In the genomic region with DNA sequence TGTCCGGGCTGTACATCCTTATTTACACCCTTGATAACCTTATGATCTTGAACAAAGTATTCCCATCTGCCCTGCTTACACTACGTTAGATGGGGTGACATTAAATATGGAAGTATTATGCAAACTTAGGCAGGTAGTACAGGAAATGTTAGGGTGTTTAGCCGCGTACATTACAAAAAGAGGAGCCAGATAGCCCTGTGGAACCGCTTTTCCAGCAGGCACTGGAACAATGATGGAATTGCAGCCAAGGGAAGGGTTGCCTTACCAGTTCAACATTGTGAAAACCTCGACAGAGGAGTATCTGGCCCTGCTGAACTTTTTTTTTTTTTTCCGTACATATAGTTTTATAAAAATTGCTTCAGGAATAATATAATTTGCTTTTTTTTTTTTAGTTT, we compare ENCODE assay signal across 8 mouse cellular contexts. TPM values are rescaled to one million over a fixed set of nuclear protein-coding genes. Genes with fewer than 3 reads are reported as not detected.
DNase-seq lines count a peak whose midpoint lies in the region; ATAC-seq lines count a peak whose summit lies in the region.

No protein-coding gene starts in this region.

- WGBS in kidney, embryonic 15.5 days: 17% methylated on average over 7 of the region's 7 CpGs
- 20% methylated on average over 7 of the region's 7 CpGs for WGBS in hindbrain, embryonic 16.5 days
- WGBS in midbrain, embryonic 15.5 days: 17% methylated on average over 7 of the region's 7 CpGs

- no peak for ATAC-seq in kidney, embryonic 15.5 days (replicated peaks; ENCODE audit: low FRiP score)
- no peak for ATAC-seq in hindbrain, embryonic 16.5 days
- no peak for ATAC-seq in midbrain, embryonic 15.5 days (replicated peaks)

- H3K9me3 ChIP-seq in kidney, embryonic 15.5 days (replicated peaks): no peaks in the 10 kb centered on the region
- no peaks in the 10 kb centered on the region for H3K9me3 ChIP-seq in hindbrain, embryonic 16.5 days (ENCODE audit: control insufficient read depth, low read length)
- H3K9me3 ChIP-seq in midbrain, embryonic 15.5 days: no peaks in the 10 kb centered on the region

- H3K9ac ChIP-seq in kidney, embryonic 15.5 days: peak overlapping the region; percentile 62
- peak overlapping the region; percentile 73 for H3K9ac ChIP-seq in hindbrain, embryonic 16.5 days (ENCODE audit: low read depth, low read length)
- peak overlapping the region; percentile 58 for H3K9ac ChIP-seq in midbrain, embryonic 15.5 days

- no peak overlapping the region for H3K27ac ChIP-seq in kidney, embryonic 15.5 days
- peak overlapping the region; percentile 67; the same call in 1 of the 2 replicates for H3K27ac ChIP-seq in brown adipose tissue, adult 24 weeks (replicated peaks; ENCODE audit: low read depth, low read length)
- H3K27ac ChIP-seq in hindbrain, embryonic 16.5 days (ENCODE audit: low read depth, low read length): no peak overlapping the region
- peak overlapping the region; percentile 84 for H3K27ac ChIP-seq in midbrain, embryonic 15.5 days

- no peaks in the 10 kb centered on the region for H3K27me3 ChIP-seq in kidney, embryonic 15.5 days
- H3K27me3 ChIP-seq in hindbrain, embryonic 16.5 days (replicated peaks; ENCODE audit: control insufficient read depth, insufficient read depth, low read length): no peaks in the 10 kb centered on the region
- H3K27me3 ChIP-seq in midbrain, embryonic 15.5 days (replicated peaks): no peaks in the 10 kb centered on the region

- H3K4me1 ChIP-seq in kidney, embryonic 15.5 days: peaks cover 12% of the 10 kb centered on the region
- peaks cover 5% of the 10 kb centered on the region; the same call in 1 of the 2 replicates for H3K4me1 ChIP-seq in brown adipose tissue, adult 24 weeks (ENCODE audit: control insufficient read depth, insufficient read depth, insufficient read length, low read length)
- H3K4me1 ChIP-seq in hindbrain, embryonic 16.5 days (ENCODE audit: control insufficient read depth, insufficient read depth, low read depth, low read length): peaks cover 12% of the 10 kb centered on the region
- peaks cover 13% of the 10 kb centered on the region for H3K4me1 ChIP-seq in midbrain, embryonic 15.5 days

- DNase-seq in kidney, postnatal 14 days: no peak
- DNase-seq in embryo, embryonic 10.5 days (ENCODE audit: low spot score): no peak
- no peak for DNase-seq in adrenal gland, postnatal 25 days
- DNase-seq in gastrocnemius, postnatal 4 days (ENCODE audit: low spot score in 2 of 2): no peak

- peak overlapping the region; percentile 87 for H3K4me2 ChIP-seq in kidney, embryonic 15.5 days
- H3K4me2 ChIP-seq in hindbrain, embryonic 16.5 days (ENCODE audit: low read length): peak overlapping the region; percentile 60
- peak overlapping the region; percentile 84 for H3K4me2 ChIP-seq in midbrain, embryonic 15.5 days

- H3K4me3 ChIP-seq in kidney, embryonic 15.5 days (replicated peaks): peak overlapping the region; percentile 81
- H3K4me3 ChIP-seq in brown adipose tissue, adult 24 weeks (ENCODE audit: insufficient read depth, low read depth, low read length): peak overlapping the region; percentile 90
- H3K4me3 ChIP-seq in hindbrain, embryonic 16.5 days (ENCODE audit: low read length): peak overlapping the region; percentile 93
- peak overlapping the region; percentile 84 for H3K4me3 ChIP-seq in midbrain, embryonic 15.5 days

- peaks cover 17% of the 10 kb centered on the region for H3K36me3 ChIP-seq in kidney, embryonic 15.5 days
- no peaks in the 10 kb centered on the region for H3K36me3 ChIP-seq in hindbrain, embryonic 16.5 days (ENCODE audit: control insufficient read depth, insufficient read depth, low read length)
- H3K36me3 ChIP-seq in midbrain, embryonic 15.5 days (replicated peaks): no peaks in the 10 kb centered on the region

RNA-seq across cellular contexts. Expression of gene Fam57a, which starts 0.7 kb away (rescaled TPM):
- polyA plus RNA-seq in kidney, embryonic 15.5 days (2015; fragmentation: Nextera tagmentation; extraction: Ambion mirVana): 27.0 and 29.0 TPM in 2 replicates
- 4.3 and 4.4 TPM in 2 replicates for polyA plus RNA-seq in brown adipose tissue, adult 24 weeks (2012; ENCODE audit: insufficient read depth, insufficient read length, missing spikeins)
- polyA plus RNA-seq in hindbrain, embryonic 16.5 days (2015; fragmentation: Nextera tagmentation; extraction: Ambion mirVana): 24.8 and 30.7 TPM in 2 replicates
- polyA plus RNA-seq in midbrain, embryonic 15.5 days (2015; fragmentation: Nextera tagmentation; extraction: Ambion mirVana): 23.9 and 27.1 TPM in 2 replicates
- 6.8 and 9.2 TPM in 2 replicates for total RNA-seq in adrenal gland, postnatal 25 days (2021)
- 10 to 100 TPM in 1 of 2 experiments, 1 to 10 TPM in 1; 9.8 to 12.1 TPM for total RNA-seq in gastrocnemius, postnatal 4 days (2021)

RNA-seq across cellular contexts. Expression of gene Vps53, which starts 0.7 kb away (rescaled TPM):
- 36.6 and 41.7 TPM in 2 replicates for polyA plus RNA-seq in kidney, embryonic 15.5 days (2015; fragmentation: Nextera tagmentation; extraction: Ambion mirVana)
- 21.9 and 22.2 TPM in 2 replicates for polyA plus RNA-seq in brown adipose tissue, adult 24 weeks (2012; ENCODE audit: insufficient read depth, insufficient read length, missing spikeins)
- 69.3 and 69.6 TPM in 2 replicates for polyA plus RNA-seq in hindbrain, embryonic 16.5 days (2015; fragmentation: Nextera tagmentation; extraction: Ambion mirVana)
- polyA plus RNA-seq in midbrain, embryonic 15.5 days (2015; fragmentation: Nextera tagmentation; extraction: Ambion mirVana): 67.8 and 72.0 TPM in 2 replicates
- 43.1 and 55.1 TPM in 2 replicates for total RNA-seq in adrenal gland, postnatal 25 days (2021)
- 10 to 100 TPM; 30.2 to 33.7 TPM for total RNA-seq in gastrocnemius, postnatal 4 days (2021)

RNA-seq across cellular contexts. Expression of gene Dbil5, which starts 37.3 kb away (rescaled TPM):
- 0.97 and 1.5 TPM in 2 replicates for polyA plus RNA-seq in kidney, embryonic 15.5 days (2015; fragmentation: Nextera tagmentation; extraction: Ambion mirVana)
- not detected in 2 replicates for polyA plus RNA-seq in brown adipose tissue, adult 24 weeks (2012; ENCODE audit: insufficient read depth, insufficient read length, missing spikeins)
- polyA plus RNA-seq in hindbrain, embryonic 16.5 days (2015; fragmentation: Nextera tagmentation; extraction: Ambion mirVana): 0.69 and 0.78 TPM in 2 replicates
- 0.54 and 0.74 TPM in 2 replicates for polyA plus RNA-seq in midbrain, embryonic 15.5 days (2015; fragmentation: Nextera tagmentation; extraction: Ambion mirVana)
- total RNA-seq in adrenal gland, postnatal 25 days (2021): 1.2 TPM in 1 of 2 replicates, not detected in the other
- total RNA-seq in gastrocnemius, postnatal 4 days (2021): not detected

RNA-seq across cellular contexts. Expression of gene Gemin4, which starts 37.3 kb away (rescaled TPM):
- 28.3 and 37.7 TPM in 2 replicates for polyA plus RNA-seq in kidney, embryonic 15.5 days (2015; fragmentation: Nextera tagmentation; extraction: Ambion mirVana)
- not detected in 2 replicates for polyA plus RNA-seq in brown adipose tissue, adult 24 weeks (2012; ENCODE audit: insufficient read depth, insufficient read length, missing spikeins)
- 12.0 and 15.1 TPM in 2 replicates for polyA plus RNA-seq in hindbrain, embryonic 16.5 days (2015; fragmentation: Nextera tagmentation; extraction: Ambion mirVana)
- 13.2 and 15.6 TPM in 2 replicates for polyA plus RNA-seq in midbrain, embryonic 15.5 days (2015; fragmentation: Nextera tagmentation; extraction: Ambion mirVana)
- total RNA-seq in adrenal gland, postnatal 25 days (2021): 6.9 and 9.8 TPM in 2 replicates
- 1 to 10 TPM; 3.5 to 5.2 TPM for total RNA-seq in gastrocnemius, postnatal 4 days (2021)

Comparison
In these comparisons a context has a peak if more than half of its experiments do, and no peak if none do; other contexts are left out.
1. H3K27ac ChIP-seq: peak in brown adipose tissue, adult 24 weeks (single experiment) and midbrain, embryonic 15.5 days (single experiment); none in kidney, embryonic 15.5 days (single experiment) and hindbrain, embryonic 16.5 days (single experiment).
2. Peak in every context shown above with its lines, with median percentiles within 50 percentile points of each other: H3K4me2 ChIP-seq, H3K4me3 ChIP-seq and H3K9ac ChIP-seq.